8 mouse cellular contexts compared by ENCODE assay signal in genomic region chr9:32696259-32696658, GRCm38 (mm10).
A peak's percentile ranks its signal among the peaks of the same experiment; 100 is the strongest.
DNase-seq lines count a peak whose midpoint lies in the region; ATAC-seq and TF ChIP-seq lines count a peak whose summit lies in the region.

No protein-coding gene starts in this region.

- peak; percentile 16; the same call in 1 of the 2 replicates for ATAC-seq in heart, embryonic 14.5 days (ENCODE audit: insufficient number of reproducible peaks, insufficient read depth, low FRiP score, low read depth)
- ATAC-seq in forebrain, postnatal 0 days, result peak; percentile 21; the same call in 1 of the 2 replicates
- ATAC-seq in megakaryocyte progenitor cell, adult 5-6 weeks (replicated peaks; ENCODE audit: poor library complexity), result peak; percentile 1; the same call in 1 of the 2 replicates

- H3K9me3 ChIP-seq in heart, embryonic 14.5 days (ENCODE audit: control insufficient read depth, low read length), result no peaks in the 10 kb centered on the region
- H3K9me3 ChIP-seq in forebrain, postnatal 0 days (ENCODE audit: low read length), result no peaks in the 10 kb centered on the region

- DNase-seq in heart, postnatal 4 days, result no peak
- peak; percentile 4 for DNase-seq in ES-CJ7 (ENCODE audit: low read depth, low spot score)
- DNase-seq in forebrain, postnatal 0 days, result no peak
- DNase-seq in right cerebral cortex, adult 18-20 months, result no peak
- no peak for DNase-seq in urinary bladder, postnatal 25 days (ENCODE audit: low spot score)
- no peak for DNase-seq in urinary bladder, adult 2 months (ENCODE audit: low spot score)

- H3K4me1 ChIP-seq in heart, embryonic 14.5 days (ENCODE audit: control insufficient read depth in 2 of 2, insufficient read depth in 2 of 2, low read length in 2 of 2), result peaks cover 7 to 21% of the 10 kb centered on the region in 2 experiments
- H3K4me1 ChIP-seq in forebrain, postnatal 0 days (ENCODE audit: insufficient read depth), result 0 out of 2 replicates have a peak, but pooled peaks cover 3% of the 10 kb centered on the region

- no peaks in the 10 kb centered on the region for H3K36me3 ChIP-seq in heart, embryonic 14.5 days (ENCODE audit: control insufficient read depth, insufficient read depth, low read length)
- H3K36me3 ChIP-seq in forebrain, postnatal 0 days (ENCODE audit: insufficient read depth), result no peaks in the 10 kb centered on the region

- H3K4me2 ChIP-seq in heart, embryonic 14.5 days (ENCODE audit: low read length), result peak overlapping the region; percentile 89
- H3K4me2 ChIP-seq in forebrain, postnatal 0 days (ENCODE audit: low read depth), result peak overlapping the region; percentile 94

- H3K9ac ChIP-seq in heart, embryonic 14.5 days (ENCODE audit: low read length), result peak overlapping the region; percentile 86
- H3K9ac ChIP-seq in forebrain, postnatal 0 days, result peak overlapping the region; percentile 55

- H3K27ac ChIP-seq in heart, embryonic 14.5 days (replicated peaks in 1 of 2; ENCODE audit: control insufficient read depth in 1 of 2, insufficient read depth in 1 of 2, low read depth in 2 of 2, low read length in 2 of 2), result peak overlapping the region; percentile 94 to 95
- peak overlapping the region; percentile 54; the same call in 1 of the 2 replicates for H3K27ac ChIP-seq in forebrain, postnatal 0 days (ENCODE audit: low read depth, low read length)

- peak overlapping the region; percentile 66 to 69 for H3K4me3 ChIP-seq in heart, embryonic 14.5 days (ENCODE audit: control insufficient read depth in 1 of 2, insufficient read depth in 1 of 2, low read depth in 1 of 2, low read length in 2 of 2)
- peak overlapping the region; percentile 72 for H3K4me3 ChIP-seq in forebrain, postnatal 0 days (ENCODE audit: low read depth, low read length)

- WGBS in heart, embryonic 14.5 days, result under 1% methylated on average over 13 of the region's 13 CpGs
- WGBS in forebrain, postnatal 0 days, result under 1% methylated on average over 13 of the region's 13 CpGs

- TF ChIP-seq CTCF in forebrain, postnatal 0 days (IDR thresholded peaks at IDR 0.05; ENCODE audit: low read depth), result no peak

- no peaks in the 10 kb centered on the region for H3K27me3 ChIP-seq in heart, embryonic 14.5 days (ENCODE audit: control insufficient read depth, insufficient read depth, low read length)
- H3K27me3 ChIP-seq in forebrain, postnatal 0 days (ENCODE audit: insufficient read depth, low read length), result peaks cover 58% of the 10 kb centered on the region
